Mouse (Mus musculus) lung, adult 18-20 months (tissue): ENCODE results near the gene Lypd3.
A peak's percentile ranks its signal among the peaks of the same experiment; 100 is the strongest.

ENCODE experiments used
- DNase-seq, 2 experiments: peaks; one replicate each; pipeline ENCODE4 v3.0.0; 2022; ENCODE audit warnings: mixed read lengths in 2 of 2

Lypd3 gene

GRCm38 (mm10) chr7:24636264-24636663, at the start of gene Lypd3:
Lypd3 (plus strand) TSS chr7:24636550.
- no peak for DNase-seq

GRCm38 (mm10) chr7:24586828-24587227, 49.5 kb upstream of the Lypd3 start:
- DNase-seq = no peak

GRCm38 (mm10) chr7:24587330-24588105, 48.8 kb upstream of the Lypd3 start, which contains the start of the genes Ethe1 and Zfp575:
Ethe1 (plus strand) TSS chr7:24587543.
Zfp575 (minus strand) TSS chr7:24587641.
- DNase-seq = no peak

GRCm38 (mm10) chr7:24588336-24588735, 48.0 kb upstream of the Lypd3 start:
- peak; percentile 75 to 87 for DNase-seq

- DNase-seq = no peak
Measured at GRCm38 (mm10) chr7:24591735-24592134, 44.6 kb upstream of the Lypd3 start.

GRCm38 (mm10) chr7:24592163-24592562, 44.2 kb upstream of the Lypd3 start:
- no peak for DNase-seq

GRCm38 (mm10) chr7:24592781-24593180, 43.6 kb upstream of the Lypd3 start:
- no peak for DNase-seq

- DNase-seq = peak; percentile 75 to 76
Measured at GRCm38 (mm10) chr7:24593621-24594308, 42.6 kb upstream of the Lypd3 start.

GRCm38 (mm10) chr7:24594309-24594803, 42.0 kb upstream of the Lypd3 start:
- DNase-seq = no peak

GRCm38 (mm10) chr7:24595464-24595863, 40.9 kb upstream of the Lypd3 start:
- no peak for DNase-seq

- no peak for DNase-seq
Measured at GRCm38 (mm10) chr7:24598121-24598520, 38.2 kb upstream of the Lypd3 start.

GRCm38 (mm10) chr7:24599211-24600067, 36.9 kb upstream of the Lypd3 start:
- peak; percentile 38 to 69 for DNase-seq

- peak; percentile 93 to 95 for DNase-seq
Measured at GRCm38 (mm10) chr7:24600941-24601597, 35.3 kb upstream of the Lypd3 start.

GRCm38 (mm10) chr7:24605561-24605960, 30.8 kb upstream of the Lypd3 start:
- DNase-seq = no peak

GRCm38 (mm10) chr7:24606046-24606445, 30.3 kb upstream of the Lypd3 start:
- no peak for DNase-seq

- DNase-seq = peak; percentile 74 to 77
Measured at GRCm38 (mm10) chr7:24608017-24608416, 28.3 kb upstream of the Lypd3 start.

GRCm38 (mm10) chr7:24608561-24608960, 27.8 kb upstream of the Lypd3 start:
- no peak for DNase-seq

- peak; percentile 77 for DNase-seq
Measured at GRCm38 (mm10) chr7:24610144-24610878, 26.0 kb upstream of the Lypd3 start, which contains the start of gene Phldb3. Phldb3 (plus strand) TSS chr7:24610763.

- DNase-seq = peak; percentile 96 to 97
Measured at GRCm38 (mm10) chr7:24610879-24611494, 25.4 kb upstream of the Lypd3 start.

GRCm38 (mm10) chr7:24611709-24612108, 24.6 kb upstream of the Lypd3 start:
- no peak for DNase-seq
